ENCODE assay signal across 18 mouse cellular contexts in the genomic region with DNA sequence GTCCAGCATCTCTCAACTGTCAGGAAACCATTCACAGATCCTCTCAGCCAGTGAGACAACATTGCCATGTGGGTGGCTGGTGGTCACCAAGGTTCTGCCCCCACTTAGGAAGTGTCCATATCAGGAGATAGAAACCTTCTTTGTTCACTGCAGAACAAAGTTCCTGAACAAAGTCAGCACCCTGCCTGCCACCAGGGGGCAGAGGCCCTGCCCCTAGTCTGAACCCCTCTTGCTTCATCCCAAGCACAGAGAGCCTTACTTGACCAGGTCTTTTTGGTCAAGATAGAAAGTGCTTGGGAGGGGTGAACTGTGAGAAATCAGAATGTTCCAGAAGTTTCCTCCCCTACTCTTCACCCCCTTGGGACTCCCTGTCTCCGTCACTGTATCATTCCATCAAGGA. TPM values are rescaled to one million over a fixed set of nuclear protein-coding genes. Genes with fewer than 3 reads are reported as not detected.
DNase-seq lines count a peak whose midpoint lies in the region; ATAC-seq and TF ChIP-seq lines count a peak whose summit lies in the region.
"Had no signal": no experiment of that assay in that cellular context is flagged by ENCODE, and none has a peak within 500 bp of the region (broad histone marks: within the 10 kb centered on the region; RNA-seq: fewer than 3 reads in every experiment).

No protein-coding gene starts in this region.

- TF ChIP-seq CTCF in heart, adult 2 months (IDR thresholded peaks at IDR 0.05): peak; percentile 23
- TF ChIP-seq CTCF in liver, adult 2 months (IDR thresholded peaks at IDR 0.05; ENCODE audit: low read depth, low read length): peak; percentile 29
- peak; percentile 47 for TF ChIP-seq CTCF in stomach, postnatal 0 days (IDR thresholded peaks at IDR 0.05; ENCODE audit: low read depth)

- no peak overlapping the region for H3K4me2 ChIP-seq in liver, embryonic 11.5 days
- H3K4me2 ChIP-seq in stomach, postnatal 0 days (replicated peaks; ENCODE audit: low read depth): no peak overlapping the region
- H3K4me2 ChIP-seq: embryonic facial prominence, embryonic 12.5 days; forebrain, embryonic 15.5 days; heart, embryonic 12.5 days had no signal

- no peaks in the 10 kb centered on the region for H3K9me3 ChIP-seq in liver, embryonic 11.5 days (ENCODE audit: control insufficient read depth, low read length)
- no peaks in the 10 kb centered on the region for H3K9me3 ChIP-seq in stomach, postnatal 0 days (ENCODE audit: control insufficient read depth, low read length)
- H3K9me3 ChIP-seq: forebrain, embryonic 15.5 days; heart, embryonic 12.5 days had no signal

- no peaks in the 10 kb centered on the region for H3K4me1 ChIP-seq in heart, adult 2 months (ENCODE audit: control insufficient read depth, insufficient read depth, low read length)
- no peaks in the 10 kb centered on the region for H3K4me1 ChIP-seq in liver, adult 2 months (ENCODE audit: control insufficient read depth, insufficient read depth, low read length)
- H3K4me1 ChIP-seq in liver, embryonic 11.5 days (replicated peaks; ENCODE audit: control insufficient read depth, insufficient read depth, low read length): no peaks in the 10 kb centered on the region
- H3K4me1 ChIP-seq in stomach, postnatal 0 days (replicated peaks; ENCODE audit: control insufficient read depth, insufficient read depth): no peaks in the 10 kb centered on the region
- H3K4me1 ChIP-seq: forebrain, embryonic 15.5 days had no signal

- H3K4me3 ChIP-seq in heart, adult 2 months: no peak overlapping the region
- no peak overlapping the region for H3K4me3 ChIP-seq in liver, adult 2 months (ENCODE audit: insufficient read depth, low read depth, low read length)
- no peak overlapping the region for H3K4me3 ChIP-seq in liver, embryonic 11.5 days (ENCODE audit: low read depth, low read length)
- H3K4me3 ChIP-seq in stomach, postnatal 0 days (ENCODE audit: low read depth, low read length): no peak overlapping the region
- H3K4me3 ChIP-seq: embryonic facial prominence, embryonic 12.5 days; forebrain, embryonic 15.5 days; heart, embryonic 12.5 days had no signal

- intact Hi-C loops in heart, adult 2 months (cut with DNase I): no loop called here
- intact Hi-C loops in heart, postnatal 36 days (cut with DNase I): no loop called here

- ATAC-seq in liver, embryonic 11.5 days (replicated peaks; ENCODE audit: low FRiP score): no peak
- no peak for ATAC-seq in stomach, postnatal 0 days (ENCODE audit: low FRiP score, low TSS enrichment)
- ATAC-seq: forebrain, embryonic 15.5 days had no signal

- TF ChIP-seq EP300 in heart, adult 2 months (IDR thresholded peaks at IDR 0.05; ENCODE audit: insufficient read depth, low read depth, low read length): no peak
- TF ChIP-seq EP300 in stomach, postnatal 0 days (optimal IDR thresholded peaks at IDR 0.05): no peak

- no peak overlapping the region for H3K27ac ChIP-seq in heart, adult 2 months
- no peak overlapping the region for H3K27ac ChIP-seq in liver, adult 2 months (replicated peaks; ENCODE audit: insufficient read depth, low read depth, low read length)
- no peak overlapping the region for H3K27ac ChIP-seq in liver, embryonic 11.5 days (ENCODE audit: low read depth, low read length)
- no peak overlapping the region for H3K27ac ChIP-seq in stomach, postnatal 0 days (replicated peaks)
- H3K27ac ChIP-seq: embryonic facial prominence, embryonic 12.5 days; forebrain, embryonic 15.5 days had no signal

- H3K79me2 ChIP-seq in heart, adult 2 months (replicated peaks; ENCODE audit: control insufficient read depth, insufficient read depth, low read length): no peaks in the 10 kb centered on the region
- no peaks in the 10 kb centered on the region for H3K79me2 ChIP-seq in liver, adult 2 months (ENCODE audit: control insufficient read depth, insufficient read depth, low read length)

- no peak for TF ChIP-seq POLR2A in heart, adult 2 months (IDR thresholded peaks at IDR 0.05; ENCODE audit: insufficient read depth, low read depth, low read length)
- TF ChIP-seq POLR2A in liver, adult 2 months (IDR thresholded peaks at IDR 0.05; ENCODE audit: extremely low read depth, insufficient read depth, low read length): no peak

- WGBS in heart, adult 2 months: 75% methylated on average over 1 of the region's 1 CpGs
- 93% methylated on average over 1 of the region's 1 CpGs for WGBS in liver, adult 2 months
- 83% methylated on average over 1 of the region's 1 CpGs for whole genome bisulfite sequencing in liver, embryonic 11.5 days
- WGBS in stomach, postnatal 0 days: 92% methylated on average over 1 of the region's 1 CpGs

- no peak for DNase-seq in heart, adult 2 months
- DNase-seq in heart, postnatal 36 days: no peak
- no peak for DNase-seq in liver, adult 2 months (ENCODE audit: extremely low read depth, low read depth, low spot score)
- no peak for DNase-seq in liver, embryonic 11.5 days (ENCODE audit: low spot score)
- DNase-seq in thymus, postnatal 14 days: peak; percentile 37
- no peak for DNase-seq in thymus, adult 18-20 months
- DNase-seq in stomach, postnatal 0 days (ENCODE audit: low spot score): no peak
- no peak for DNase-seq in frontal cortex, postnatal 25 days (ENCODE audit: low spot score in 2 of 2)
- DNase-seq: adrenal gland, adult 8-10 months; cerebellum, adult 9-10 months; kidney, adult 8-10 months; kidney, postnatal 4 days; retina, postnatal 1 day had no signal

- H3K9ac ChIP-seq in heart, adult 2 months (ENCODE audit: low read depth, low read length): no peak overlapping the region
- H3K9ac ChIP-seq in liver, adult 2 months (ENCODE audit: low read depth, low read length): no peak overlapping the region
- no peak overlapping the region for H3K9ac ChIP-seq in liver, embryonic 11.5 days (ENCODE audit: low read depth, low read length)
- no peak overlapping the region for H3K9ac ChIP-seq in stomach, postnatal 0 days (ENCODE audit: low read length)
- H3K9ac ChIP-seq: embryonic facial prominence, embryonic 12.5 days; forebrain, embryonic 15.5 days; heart, embryonic 12.5 days had no signal

- no peaks in the 10 kb centered on the region for H3K36me3 ChIP-seq in heart, adult 2 months (ENCODE audit: control insufficient read depth, insufficient read depth, low read length)
- H3K36me3 ChIP-seq in liver, adult 2 months (ENCODE audit: control insufficient read depth, insufficient read depth, low read length): no peaks in the 10 kb centered on the region
- peaks cover 14% of the 10 kb centered on the region for H3K36me3 ChIP-seq in liver, embryonic 11.5 days (ENCODE audit: control insufficient read depth, insufficient read depth, low read length)
- no peaks in the 10 kb centered on the region for H3K36me3 ChIP-seq in stomach, postnatal 0 days (ENCODE audit: control insufficient read depth, insufficient read depth, low read length)
- H3K36me3 ChIP-seq: embryonic facial prominence, embryonic 12.5 days; forebrain, embryonic 15.5 days; heart, embryonic 12.5 days had no signal

- no peaks in the 10 kb centered on the region for H3K27me3 ChIP-seq in heart, adult 2 months (ENCODE audit: control insufficient read depth, insufficient read depth, low read length)
- H3K27me3 ChIP-seq in liver, adult 2 months (ENCODE audit: control insufficient read depth, insufficient read depth, low read length): no peaks in the 10 kb centered on the region
- H3K27me3 ChIP-seq in liver, embryonic 11.5 days (replicated peaks; ENCODE audit: control insufficient read depth, insufficient read depth, low read length): no peaks in the 10 kb centered on the region
- no peaks in the 10 kb centered on the region for H3K27me3 ChIP-seq in stomach, postnatal 0 days (ENCODE audit: control insufficient read depth, insufficient read depth, low read length)
- H3K27me3 ChIP-seq: embryonic facial prominence, embryonic 12.5 days; forebrain, embryonic 15.5 days; heart, embryonic 12.5 days had no signal

RNA-seq across cellular contexts. Expression of a gene that starts 28.2 kb away (rescaled TPM):
- total RNA-seq in heart, adult 2 months (2021): under 1 TPM in 1 of 2 experiments, not detected in 1; 0.36 TPM
- 0.29 and 0.56 TPM in 2 replicates for polyA plus RNA-seq in heart, adult 2 months (2012; rRNA removed)
- not detected for total RNA-seq in heart, postnatal 36 days (2021)
- total RNA-seq in liver, adult 2 months (2014; rRNA removed): 0.09 and 0.20 TPM in 2 replicates
- 0.26 and 0.31 TPM in 2 replicates for polyA plus RNA-seq in liver, adult 2 months (2012; rRNA removed)
- polyA plus RNA-seq in liver, embryonic 11.5 days (2014; fragmentation: Nextera tagmentation; extraction: Ambion mirVana): 37.9 and 42.5 TPM in 2 replicates
- polyA plus RNA-seq in stomach, postnatal 0 days (2015; fragmentation: Nextera tagmentation; extraction: Ambion mirVana): 0.13 and 0.18 TPM in 2 replicates

RNA-seq across cellular contexts. Expression of a gene that starts 37.1 kb away (rescaled TPM):
- total RNA-seq in heart, adult 2 months (2021): not detected
- not detected in 2 replicates for polyA plus RNA-seq in heart, adult 2 months (2012; rRNA removed)
- not detected for total RNA-seq in heart, postnatal 36 days (2021)
- total RNA-seq in liver, adult 2 months (2014; rRNA removed): not detected in 2 replicates
- polyA plus RNA-seq in liver, adult 2 months (2012; rRNA removed): not detected in 2 replicates
- 0.12 and 0.45 TPM in 2 replicates for polyA plus RNA-seq in liver, embryonic 11.5 days (2014; fragmentation: Nextera tagmentation; extraction: Ambion mirVana)
- 0.39 TPM in 2 replicates for polyA plus RNA-seq in stomach, postnatal 0 days (2015; fragmentation: Nextera tagmentation; extraction: Ambion mirVana)
- total RNA-seq: adrenal gland, adult 8-10 months had no signal
- polyA plus RNA-seq: forebrain, embryonic 15.5 days; gonadal fat pad, adult 2 months; heart, embryonic 12.5 days; limb, embryonic 11.5 days had no signal

RNA-seq across cellular contexts. Expression of a gene that starts 41.3 kb away (rescaled TPM):
- total RNA-seq in heart, adult 2 months (2021): 1 to 10 TPM in 1 of 2 experiments, under 1 TPM in 1; 0.81 to 1.2 TPM
- polyA plus RNA-seq in heart, adult 2 months (2012; rRNA removed): 0.32 and 1.2 TPM in 2 replicates
- total RNA-seq in heart, postnatal 36 days (2021): 1 to 10 TPM; 1.0 to 1.2 TPM
- total RNA-seq in liver, adult 2 months (2014; rRNA removed): not detected in 2 replicates
- not detected in 2 replicates for polyA plus RNA-seq in liver, adult 2 months (2012; rRNA removed)
- 0.40 and 0.88 TPM in 2 replicates for polyA plus RNA-seq in liver, embryonic 11.5 days (2014; fragmentation: Nextera tagmentation; extraction: Ambion mirVana)
- polyA plus RNA-seq in stomach, postnatal 0 days (2015; fragmentation: Nextera tagmentation; extraction: Ambion mirVana): 0.87 and 0.99 TPM in 2 replicates

RNA-seq across cellular contexts. Expression of a gene that starts 50.7 kb away (rescaled TPM):
- 1 to 10 TPM; 7.3 to 9.1 TPM for total RNA-seq in heart, adult 2 months (2021)
- polyA plus RNA-seq in heart, adult 2 months (2012; rRNA removed): 18.7 and 19.7 TPM in 2 replicates
- total RNA-seq in heart, postnatal 36 days (2021): 10 to 100 TPM; 11.1 to 12.5 TPM
- 1.4 and 3.6 TPM in 2 replicates for total RNA-seq in liver, adult 2 months (2014; rRNA removed)
- 1.8 and 4.7 TPM in 2 replicates for polyA plus RNA-seq in liver, adult 2 months (2012; rRNA removed)
- 6.6 and 7.7 TPM in 2 replicates for polyA plus RNA-seq in liver, embryonic 11.5 days (2014; fragmentation: Nextera tagmentation; extraction: Ambion mirVana)
- 14.7 and 16.6 TPM in 2 replicates for polyA plus RNA-seq in stomach, postnatal 0 days (2015; fragmentation: Nextera tagmentation; extraction: Ambion mirVana)

Comparison
In these comparisons a context has a peak if more than half of its experiments do, and no peak if none do; other contexts are left out.
1. RNA of a gene that starts 28.2 kb away (polyA plus RNA-seq): 37.9 to 42.5 TPM in liver, embryonic 11.5 days; 0.26 to 0.31 TPM in liver, adult 2 months, 0.29 to 0.56 TPM in heart, adult 2 months and 0.13 to 0.18 TPM in stomach, postnatal 0 days; every median in the first group is over 10 times any median in the second.
2. Peak in every context shown above with its lines, with median percentiles within 50 percentile points of each other: CTCF ChIP-seq.